Comparison of ENCODE assay signal across 8 mouse cellular contexts in the genomic region with DNA sequence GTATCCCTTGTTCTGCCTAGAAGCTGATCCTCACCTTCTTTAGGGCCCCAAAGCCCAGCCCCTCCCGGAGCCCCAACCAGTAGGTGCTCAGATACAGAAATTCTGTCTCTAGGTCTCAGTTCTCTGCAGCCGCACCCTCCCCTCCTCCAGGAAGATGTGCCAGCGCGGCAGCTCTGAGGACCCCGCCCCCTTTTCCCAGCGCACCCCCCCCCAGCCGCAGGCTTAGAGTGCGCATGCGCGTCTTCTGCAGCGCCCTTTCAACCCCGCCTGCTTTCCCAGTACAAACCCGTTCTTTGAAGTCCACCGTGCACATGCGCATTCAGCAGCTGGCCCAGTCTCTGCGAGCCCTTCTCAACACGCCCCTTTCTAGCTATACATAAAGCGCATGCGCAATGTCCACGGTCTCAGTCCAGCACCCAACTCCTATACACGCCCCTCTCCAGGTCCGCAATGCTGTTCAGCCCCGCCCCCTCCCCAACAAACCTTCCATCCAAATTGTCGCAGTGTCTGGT. TPM values are rescaled to one million over a fixed set of nuclear protein-coding genes. Genes with fewer than 3 reads are reported as not detected.
DNase-seq lines count a peak whose midpoint lies in the region; ATAC-seq lines count a peak whose summit lies in the region.

No protein-coding gene starts in this region.

- no peaks in the 10 kb centered on the region for H3K4me1 ChIP-seq in brown adipose tissue, adult 24 weeks (ENCODE audit: control insufficient read depth, insufficient read depth, insufficient read length, low read length)
- H3K4me1 ChIP-seq in forebrain, embryonic 10.5 days, result peaks cover 13% of the 10 kb centered on the region
- H3K4me1 ChIP-seq in heart, embryonic 14.5 days (ENCODE audit: control insufficient read depth in 2 of 2, insufficient read depth in 2 of 2, low read length in 2 of 2), result peaks cover 4 to 6% of the 10 kb centered on the region in 2 experiments; a peak in 2 of 4 replicates
- no peaks in the 10 kb centered on the region for H3K4me1 ChIP-seq in liver, embryonic 11.5 days (replicated peaks; ENCODE audit: control insufficient read depth, insufficient read depth, low read length)

- peaks cover 38% of the 10 kb centered on the region for H3K36me3 ChIP-seq in forebrain, embryonic 10.5 days (replicated peaks)
- peaks cover 42% of the 10 kb centered on the region for H3K36me3 ChIP-seq in heart, embryonic 14.5 days (ENCODE audit: control insufficient read depth, insufficient read depth, low read length)
- H3K36me3 ChIP-seq in liver, embryonic 11.5 days (ENCODE audit: control insufficient read depth, insufficient read depth, low read length), result no peaks in the 10 kb centered on the region; the same call in 1 of the 2 replicates
- no peaks in the 10 kb centered on the region for H3K36me3 ChIP-seq in splenic B cell, adult 2 months (ENCODE audit: control insufficient read depth, insufficient read depth, low read length, poor library complexity, severe bottlenecking)

- WGBS in forebrain, embryonic 10.5 days, result 18% methylated on average over 24 of the region's 24 CpGs
- 23% methylated on average over 20 of the region's 24 CpGs for WGBS in heart, embryonic 14.5 days
- 21% methylated on average over 24 of the region's 24 CpGs for WGBS in liver, embryonic 11.5 days

- no peak overlapping the region for H3K27ac ChIP-seq in brown adipose tissue, adult 24 weeks (replicated peaks; ENCODE audit: low read depth, low read length)
- peak overlapping the region; percentile 83 for H3K27ac ChIP-seq in forebrain, embryonic 10.5 days
- peak overlapping the region; percentile 87 to 97 for H3K27ac ChIP-seq in heart, embryonic 14.5 days (replicated peaks in 1 of 2; ENCODE audit: control insufficient read depth in 1 of 2, insufficient read depth in 1 of 2, low read depth in 2 of 2, low read length in 2 of 2)
- no peak overlapping the region for H3K27ac ChIP-seq in liver, embryonic 11.5 days (ENCODE audit: low read depth, low read length)

- peak overlapping the region; percentile 76 for H3K9ac ChIP-seq in heart, embryonic 14.5 days (ENCODE audit: low read length)
- no peak overlapping the region for H3K9ac ChIP-seq in liver, embryonic 11.5 days (ENCODE audit: low read depth, low read length)

- H3K4me2 ChIP-seq in heart, embryonic 14.5 days (ENCODE audit: low read length), result peak overlapping the region; percentile 65
- H3K4me2 ChIP-seq in liver, embryonic 11.5 days, result peak overlapping the region; percentile 70

- DNase-seq in CD4-positive helper T cell, adult 2 months (ENCODE audit: low read depth, low spot score), result peak; percentile 92
- DNase-seq in forebrain, embryonic 10.5 days (ENCODE audit: extremely low spot score, low spot score), result peak; percentile 89
- peak; percentile 94 for DNase-seq in kidney, postnatal 10 days
- DNase-seq in liver, embryonic 11.5 days (ENCODE audit: low spot score), result peak; percentile 74
- DNase-seq in naive thymus-derived CD4-positive, alpha-beta T cell, adult 2 months (ENCODE audit: low read depth), result peak; percentile 92
- DNase-seq in splenic B cell, adult 2 months (ENCODE audit: low read depth, low spot score), result peak; percentile 78

- peak overlapping the region; percentile 66 for H3K4me3 ChIP-seq in brown adipose tissue, adult 24 weeks (ENCODE audit: insufficient read depth, low read depth, low read length)
- H3K4me3 ChIP-seq in forebrain, embryonic 10.5 days, result peak overlapping the region; percentile 56
- peak overlapping the region; percentile 55 to 91 for H3K4me3 ChIP-seq in heart, embryonic 14.5 days (ENCODE audit: control insufficient read depth in 1 of 2, insufficient read depth in 1 of 2, low read depth in 1 of 2, low read length in 2 of 2)
- H3K4me3 ChIP-seq in liver, embryonic 11.5 days (ENCODE audit: low read depth, low read length), result peak overlapping the region; percentile 54

- peak; percentile 92 for ATAC-seq in heart, embryonic 14.5 days (ENCODE audit: insufficient number of reproducible peaks, insufficient read depth, low FRiP score, low read depth)
- peak; percentile 94 for ATAC-seq in liver, embryonic 11.5 days (replicated peaks; ENCODE audit: low FRiP score)

- no peaks in the 10 kb centered on the region for H3K9me3 ChIP-seq in forebrain, embryonic 10.5 days
- H3K9me3 ChIP-seq in heart, embryonic 14.5 days (ENCODE audit: control insufficient read depth, low read length), result no peaks in the 10 kb centered on the region
- H3K9me3 ChIP-seq in liver, embryonic 11.5 days (ENCODE audit: control insufficient read depth, low read length), result no peaks in the 10 kb centered on the region

- peaks cover 74% of the 10 kb centered on the region for H3K27me3 ChIP-seq in forebrain, embryonic 10.5 days (ENCODE audit: poor library complexity, severe bottlenecking)
- no peaks in the 10 kb centered on the region for H3K27me3 ChIP-seq in heart, embryonic 14.5 days (ENCODE audit: control insufficient read depth, insufficient read depth, low read length)
- H3K27me3 ChIP-seq in liver, embryonic 11.5 days (replicated peaks; ENCODE audit: control insufficient read depth, insufficient read depth, low read length), result no peaks in the 10 kb centered on the region; the same call in 1 of the 2 replicates
- H3K27me3 ChIP-seq in splenic B cell, adult 2 months (ENCODE audit: control insufficient read depth, insufficient read depth, low read length, poor library complexity, severe bottlenecking), result no peaks in the 10 kb centered on the region

RNA-seq across cellular contexts. Expression of gene Maged2, which starts 1.3 kb away (rescaled TPM):
- 15.7 and 17.4 TPM in 2 replicates for polyA plus RNA-seq in brown adipose tissue, adult 24 weeks (2012; ENCODE audit: insufficient read depth, insufficient read length, missing spikeins)
- 216 and 221 TPM in 2 replicates for polyA plus RNA-seq in forebrain, embryonic 10.5 days (2016; fragmentation: Nextera tagmentation; extraction: Ambion mirVana)
- polyA plus RNA-seq in heart, embryonic 14.5 days (2014; fragmentation: Nextera tagmentation; extraction: Ambion mirVana), result 590 and 670 TPM in 2 replicates
- polyA plus RNA-seq in liver, embryonic 11.5 days (2014; fragmentation: Nextera tagmentation; extraction: Ambion mirVana), result 198 and 202 TPM in 2 replicates

Comparison
In these comparisons a context has a peak if more than half of its experiments do, and no peak if none do; other contexts are left out.
1. H3K27ac ChIP-seq: peak in forebrain, embryonic 10.5 days (single experiment) and heart, embryonic 14.5 days (2 of 2); none in brown adipose tissue, adult 24 weeks (single experiment) and liver, embryonic 11.5 days (single experiment).
2. RNA of gene Maged2, which starts 1.3 kb away (polyA plus RNA-seq): 590 to 670 TPM in heart, embryonic 14.5 days, 216 to 221 TPM in forebrain, embryonic 10.5 days and 198 to 202 TPM in liver, embryonic 11.5 days; 15.7 to 17.4 TPM in brown adipose tissue, adult 24 weeks; every median in the first group is over 10 times any median in the second.
3. Peak in every context shown above with its lines, with median percentiles within 50 percentile points of each other: DNase-seq and H3K4me3 ChIP-seq.